Mouse (Mus musculus): ENCODE results near the gene Map1b.
A peak's percentile ranks its signal among the peaks of the same experiment; 100 is the strongest.

Gene Map1b

GRCm38 (mm10) chr13:99527936-99528335 is 11.6 kb upstream of the Map1b start:
- no peak for DNase-seq

GRCm38 (mm10) chr13:99525491-99525890 is 9.2 kb upstream of the Map1b start:
- no peak for DNase-seq

- DNase-seq: no peak
Measured at GRCm38 (mm10) chr13:99517836-99518235, 1.5 kb upstream of the Map1b start.

GRCm38 (mm10) chr13:99515736-99516447 is 448 bp downstream of the Map1b start:
- peak; percentile 78 for DNase-seq

- DNase-seq: peak; percentile 94 to 95
Measured at GRCm38 (mm10) chr13:99514917-99515591, 1.3 kb downstream of the Map1b start.

GRCm38 (mm10) chr13:99513990-99514389 is 2.4 kb downstream of the Map1b start:
- peak; percentile 52 to 61 for DNase-seq

GRCm38 (mm10) chr13:99513138-99513537 is 3.2 kb downstream of the Map1b start:
- DNase-seq: peak; percentile 66 to 80

- no peak for DNase-seq
Measured at GRCm38 (mm10) chr13:99509896-99510295, 6.4 kb downstream of the Map1b start.

- no peak for DNase-seq
Measured at GRCm38 (mm10) chr13:99506580-99506962, 9.8 kb downstream of the Map1b start.

- no peak for DNase-seq
Measured at GRCm38 (mm10) chr13:99505826-99506579, 10.3 kb downstream of the Map1b start.

GRCm38 (mm10) chr13:99503370-99503979 is 12.9 kb downstream of the Map1b start:
- DNase-seq: no peak

- no peak for DNase-seq
Measured at GRCm38 (mm10) chr13:99502911-99503310, 13.4 kb downstream of the Map1b start.

GRCm38 (mm10) chr13:99502126-99502744 is 14.1 kb downstream of the Map1b start:
- DNase-seq: no peak

- DNase-seq: no peak
Measured at GRCm38 (mm10) chr13:99501393-99501792, 14.9 kb downstream of the Map1b start.

- DNase-seq: no peak
Measured at GRCm38 (mm10) chr13:99500609-99501008, 15.7 kb downstream of the Map1b start.

- no peak for DNase-seq
Measured at GRCm38 (mm10) chr13:99499764-99500163, 16.6 kb downstream of the Map1b start.

- peak in 1 of 2 experiments; percentile 50 for DNase-seq
Measured at GRCm38 (mm10) chr13:99496106-99496505, 20.2 kb downstream of the Map1b start.

- DNase-seq: no peak
Measured at GRCm38 (mm10) chr13:99494416-99494815, 21.9 kb downstream of the Map1b start.

GRCm38 (mm10) chr13:99493304-99493904 is 22.9 kb downstream of the Map1b start:
- no peak for DNase-seq

GRCm38 (mm10) chr13:99492619-99493303 is 23.6 kb downstream of the Map1b start:
- no peak for DNase-seq

- DNase-seq: no peak
Measured at GRCm38 (mm10) chr13:99489998-99490397, 26.3 kb downstream of the Map1b start.

- DNase-seq: peak in 1 of 2 experiments; percentile 30
Measured at GRCm38 (mm10) chr13:99489175-99489574, 27.2 kb downstream of the Map1b start.

All from cerebellum, postnatal 10 days (tissue).